Mouse (Mus musculus): ENCODE results near the gene Tmem150c. TPM values are rescaled to one million over a fixed set of nuclear protein-coding genes. Genes with fewer than 3 reads are reported as not detected.

Gene Tmem150c
- polyA plus RNA-seq, 1 experiment from 2014 or later: 4.9 TPM

DNA sequence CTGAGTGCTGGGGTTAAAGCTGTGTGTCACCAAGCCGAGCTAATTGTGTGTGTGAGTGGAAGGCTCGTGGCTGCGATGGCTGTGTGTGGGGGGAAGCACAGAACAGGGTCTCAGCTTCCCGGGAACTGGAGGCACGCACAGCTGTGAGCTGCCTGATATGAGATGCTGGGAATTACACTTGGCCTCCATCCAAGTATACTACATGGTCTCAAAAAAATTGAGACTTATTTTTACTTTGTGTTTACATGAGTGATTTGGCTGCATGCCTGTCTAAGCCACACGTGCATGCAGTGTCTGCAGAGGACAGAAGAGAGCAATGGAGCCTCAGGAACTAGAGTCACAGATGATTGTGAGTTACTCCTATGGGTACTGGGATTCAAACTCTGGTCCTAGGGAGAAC, 129.5 kb downstream of the Tmem150c start:
- ATAC-seq (ENCODE audit: insufficient number of reproducible peaks, insufficient read depth, low FRiP score, low read depth): peak; percentile 83
- no peak overlapping the region for H3K4me2 ChIP-seq (replicated peaks; ENCODE audit: low read depth, low read length)
- H3K9me3 ChIP-seq (ENCODE audit: control insufficient read depth, low read depth, low read length): no peaks in the 10 kb centered on the region
- H3K36me3 ChIP-seq (ENCODE audit: control insufficient read depth, insufficient read depth, low read length): peaks cover 32% of the 10 kb centered on the region
- no peaks in the 10 kb centered on the region for H3K27me3 ChIP-seq (ENCODE audit: control insufficient read depth, insufficient read depth, low read length)
- 9% methylated on average over 6 of the region's 6 CpGs for WGBS
- H3K4me3 ChIP-seq (ENCODE audit: low read depth, low read length): no peak overlapping the region
- H3K4me1 ChIP-seq (ENCODE audit: control insufficient read depth, insufficient read depth, low read length): peaks cover 5% of the 10 kb centered on the region; the same call in 1 of the 2 replicates
- H3K27ac ChIP-seq (ENCODE audit: low read length): 0 out of 2 replicates have a peak overlapping the region, but pooled peaks have one; percentile 7
- H3K9ac ChIP-seq (replicated peaks; ENCODE audit: low read depth, low read length): no peak overlapping the region

Other genes starting within 250 kb of the Tmem150c start
- 126 and 147 TPM in 2 replicates for gene Hnrnpd, start 180.9 kb downstream of the Tmem150c start, polyA plus RNA-seq (2014; fragmentation: Nextera tagmentation; extraction: Ambion mirVana)
- 2.4 and 3.7 TPM in 2 replicates for gene 4930524J08Rik, start 180.7 kb downstream of the Tmem150c start, polyA plus RNA-seq (2014; fragmentation: Nextera tagmentation; extraction: Ambion mirVana)
- 200 and 207 TPM in 2 replicates for gene Hnrnpdl, start 120.1 kb downstream of the Tmem150c start, polyA plus RNA-seq (2014; fragmentation: Nextera tagmentation; extraction: Ambion mirVana)
- gene Enoph1, start 119.8 kb downstream of the Tmem150c start, polyA plus RNA-seq (2014; fragmentation: Nextera tagmentation; extraction: Ambion mirVana): 39.4 and 45.4 TPM in 2 replicates